Mouse (Mus musculus) bone marrow, adult 2 months (tissue): Measurements from ENCODE around the gene Gm12355.

Experiments used
- CTCF ChIP-seq: fragments of 200-500 bp; IDR thresholded peaks from 2 replicates; pipeline ENCODE4 v1.5.1; 2011; ENCODE audit warnings: low read length, control low read depth; ENCODE audit not compliant: control insufficient read depth, insufficient read depth
- POLR2A ChIP-seq: fragments of 200-500 bp; IDR thresholded peaks from 2 replicates; pipeline ENCODE4 v1.6.1; 2011; ENCODE audit warnings: low read depth, mild to moderate bottlenecking, control low read depth, low read length, borderline replicate concordance; ENCODE audit not compliant: control insufficient read depth

DNA sequence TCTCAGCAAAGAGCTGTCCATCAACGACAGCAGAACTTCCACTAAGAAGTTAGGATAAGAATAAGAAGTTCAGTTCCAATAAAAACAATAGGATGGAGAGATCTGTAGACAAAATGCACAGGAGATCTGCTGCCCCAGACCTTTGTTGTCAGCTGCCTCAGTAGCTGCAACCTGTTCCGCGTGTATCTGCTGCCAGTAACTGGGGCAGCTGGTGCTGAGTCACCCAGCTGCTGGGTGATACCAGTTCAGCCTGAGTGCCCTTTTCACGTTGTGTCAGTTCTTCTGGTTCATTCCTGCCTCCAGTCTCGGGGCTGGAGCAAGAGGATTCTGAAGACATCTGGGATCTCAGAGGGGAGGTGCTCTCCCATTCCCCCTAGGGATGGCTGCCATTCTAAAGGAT is 46.4 kb upstream of the Gm12355 start:
- no peak for TF ChIP-seq CTCF
- no peak for TF ChIP-seq POLR2A
